Mouse (Mus musculus) lung, embryonic 14.5 days (tissue): Measurements from ENCODE around the gene Tor2a. TPM values are rescaled to one million over a fixed set of nuclear protein-coding genes. Genes with fewer than 3 reads are reported as not detected.

ENCODE experiments used
- ATAC-seq: fragments of 200-750 bp; cut with Nextera tagmentation; 2 replicates; pipeline ENCODE4 v1.8.0; 2017; ENCODE audit warnings: mild to moderate bottlenecking, moderate TSS enrichment, moderate library complexity; ENCODE audit not compliant: insufficient read depth
- DNase-seq: peaks from one replicate; pipeline ENCODE4 v3.0.0-alpha.2; 2015
- H3K27ac ChIP-seq: fragments of 300-500 bp; sonication (generic); 2 replicates; pipeline ENCODE4 v1.5.1; 2014; ENCODE audit warnings: low read depth, mild to moderate bottlenecking, moderate library complexity
- H3K27me3 ChIP-seq: fragments of 300-500 bp; sonication (generic); 2 replicates; pipeline ENCODE4 v1.6.1; 2014; ENCODE audit warnings: low read length, control low read depth; ENCODE audit not compliant: insufficient read depth
- H3K36me3 ChIP-seq: fragments of 300-500 bp; sonication (generic); 2 replicates; pipeline ENCODE4 v1.6.1; 2014; ENCODE audit warnings: control low read depth; ENCODE audit not compliant: insufficient read depth
- H3K4me1 ChIP-seq: fragments of 300-500 bp; sonication (generic); 2 replicates; pipeline ENCODE4 v1.6.1; 2014; ENCODE audit warnings: antibody characterized with exemption, control low read depth; ENCODE audit not compliant: insufficient read depth
- H3K4me2 ChIP-seq: fragments of 300-500 bp; sonication (generic); 2 replicates; pipeline ENCODE4 v1.6.1; 2014; ENCODE audit warnings: mild to moderate bottlenecking
- H3K4me3 ChIP-seq: fragments of 300-500 bp; sonication (generic); 2 replicates; pipeline ENCODE4 v1.5.1; 2014; ENCODE audit warnings: low read depth, low read length
- H3K9ac ChIP-seq: fragments of 300-500 bp; sonication (generic); 2 replicates; pipeline ENCODE4 v1.6.1; 2014
- H3K9me3 ChIP-seq: fragments of 300-500 bp; sonication (generic); 2 replicates; pipeline ENCODE4 v1.6.1; 2016; ENCODE audit warnings: low read depth, low read length, control low read depth
- CTCF ChIP-seq: IDR thresholded peaks from 2 replicates; pipeline ENCODE4 v1.5.1; 2016; ENCODE audit warnings: antibody characterized with exemption, low read depth
- WGBS: fragments of 180-500 bp; shearing (Covaris S2); extraction: QIAGEN DNeasy Blood & Tissue Kit; methylation state at CpG from one replicate; pipeline ENCODE4 v1.1.7; 2014; 5-methylcytosine and 5-hydroxymethylcytosine counted together
- polyA plus RNA-seq: library from polyadenylated mRNA; unstranded; fragments of >200 nt; fragmentation: Nextera tagmentation; extraction: Ambion mirVana; gene quantifications from 2 replicates; pipeline ENCODE4 v1.2.1, GENCODE M21; 2014

The Tor2a gene
- polyA plus RNA-seq, 1 experiment from 2014 or later: 71.0 TPM

GRCm38 (mm10) chr2:32712586-32712933, 44.5 kb upstream of the Tor2a start:
- Histone ChIP-seq H3K27ac (peak overlapping the region; percentile 96), H3K9ac (peak overlapping the region; percentile 74), H3K4me3 (peak overlapping the region; percentile 88), H3K36me3 (peaks cover 40% of the 10 kb centered on the region), H3K4me1 (0 out of 2 replicates have a peak, but pooled peaks cover 6% of the 10 kb centered on the region), H3K9me3 (no peaks in the 10 kb centered on the region), H3K4me2 (peak overlapping the region; percentile 89), H3K27me3 (no peaks in the 10 kb centered on the region)
- DNase-seq (peak; percentile 97), ATAC-seq (peak; percentile 92)
- under 1% methylated on average over 41 of the region's 44 CpGs for whole genome bisulfite sequencing
- no peak for TF ChIP-seq CTCF

GRCm38 (mm10) chr2:32712934-32713817, 43.9 kb upstream of the Tor2a start, which contains the start of gene Cdk9:
Gene Cdk9, minus strand, starts transcription at chr2:32713076.
- Histone ChIP-seq H3K27ac (peak within 1 kb of the TSS; percentile 96), H3K27me3 (no peaks in the 10 kb centered on the region), H3K4me3 (peak within 1 kb of the TSS; percentile 88), H3K4me1 (0 out of 2 replicates have a peak, but pooled peaks cover 6% of the 10 kb centered on the region), H3K4me2 (peak within 1 kb of the TSS; percentile 89), H3K36me3 (peaks cover 33% of the 10 kb centered on the region), H3K9ac (peak within 1 kb of the TSS; percentile 74), H3K9me3 (no peaks in the 10 kb centered on the region)
- under 1% methylated on average over 63 of the region's 79 CpGs for WGBS
- DNase-seq (peak; percentile 95), ATAC-seq (peak; percentile 83)
- TF ChIP-seq CTCF: peak; percentile 100

GRCm38 (mm10) chr2:32714117-32714986, 42.7 kb upstream of the Tor2a start:
- H3K4me3 ChIP-seq: no peak overlapping the region
- H3K27ac ChIP-seq: peak overlapping the region; percentile 96; the same call in 1 of the 2 replicates
- TF ChIP-seq CTCF: no peak
- H3K27me3 ChIP-seq: no peaks in the 10 kb centered on the region
- H3K4me2 ChIP-seq: peak overlapping the region; percentile 89; the same call in 1 of the 2 replicates
- H3K9ac ChIP-seq: peak overlapping the region; percentile 74; the same call in 1 of the 2 replicates
- H3K4me1 ChIP-seq: 0 out of 2 replicates have a peak, but pooled peaks cover 6% of the 10 kb centered on the region
- ATAC-seq (no peak), DNase-seq (no peak)
- H3K9me3 ChIP-seq: no peaks in the 10 kb centered on the region
- 44% methylated on average over 11 of the region's 11 CpGs for WGBS
- H3K36me3 ChIP-seq: peaks cover 22% of the 10 kb centered on the region

- no peak overlapping the region for H3K4me3 ChIP-seq
- ATAC-seq: no peak
- 50% methylated on average over 4 of the region's 4 CpGs for WGBS
- TF ChIP-seq CTCF: no peak
- H3K27ac ChIP-seq: peak overlapping the region; percentile 63
- H3K9ac ChIP-seq: peak overlapping the region; percentile 23
- DNase-seq: peak; percentile 40
- H3K9me3 ChIP-seq: no peaks in the 10 kb centered on the region
- H3K36me3 ChIP-seq: peaks cover 15% of the 10 kb centered on the region
- H3K27me3 ChIP-seq: no peaks in the 10 kb centered on the region
- no peak overlapping the region for H3K4me2 ChIP-seq
- H3K4me1 ChIP-seq: 0 out of 2 replicates have a peak, but pooled peaks cover 6% of the 10 kb centered on the region
Observed at GRCm38 (mm10) chr2:32714987-32715425, 42.0 kb upstream of the Tor2a start.

GRCm38 (mm10) chr2:32718761-32719160, 38.3 kb upstream of the Tor2a start:
- H3K9ac ChIP-seq: no peak overlapping the region
- TF ChIP-seq CTCF: no peak
- H3K27ac ChIP-seq: no peak overlapping the region; the same call in 1 of the 2 replicates
- ATAC-seq (no peak), DNase-seq (no peak)
- no peaks in the 10 kb centered on the region for H3K27me3 ChIP-seq
- H3K36me3 ChIP-seq: no peaks in the 10 kb centered on the region
- no peaks in the 10 kb centered on the region for H3K9me3 ChIP-seq
- no peak overlapping the region for H3K4me3 ChIP-seq
- peaks cover 8% of the 10 kb centered on the region for H3K4me1 ChIP-seq
- no peak overlapping the region for H3K4me2 ChIP-seq
- WGBS: 47% methylated on average over 9 of the region's 9 CpGs

GRCm38 (mm10) chr2:32720053-32720452, 37.0 kb upstream of the Tor2a start:
- Histone ChIP-seq H3K4me1 (peaks cover 8% of the 10 kb centered on the region), H3K36me3 (peaks cover under 1% of the 10 kb centered on the region; the same call in 1 of the 2 replicates), H3K9me3 (no peaks in the 10 kb centered on the region), H3K4me3 (no peak overlapping the region), H3K9ac (no peak overlapping the region), H3K27me3 (no peaks in the 10 kb centered on the region), H3K4me2 (no peak overlapping the region), H3K27ac (no peak overlapping the region)
- WGBS: 83% methylated on average over 3 of the region's 3 CpGs
- ATAC-seq (no peak), DNase-seq (no peak)
- no peak for TF ChIP-seq CTCF
